10 mouse cellular contexts compared by ENCODE assay signal in genomic region chr7:111155995-111156394, GRCm38 (mm10).
DNase-seq lines count a peak whose midpoint lies in the region; ATAC-seq and TF ChIP-seq lines count a peak whose summit lies in the region.
"Had no signal": no experiment of that assay in that cellular context is flagged by ENCODE, and none has a peak within 500 bp of the region (broad histone marks: within the 10 kb centered on the region; RNA-seq: fewer than 3 reads in every experiment).

No protein-coding gene starts in this region.

- peak overlapping the region; percentile 54; the same call in 1 of the 2 replicates for H3K27ac ChIP-seq in lung, embryonic 14.5 days (ENCODE audit: low read depth)
- H3K27ac ChIP-seq in embryonic facial prominence, embryonic 13.5 days = peak overlapping the region; percentile 86
- peak overlapping the region; percentile 99 for H3K27ac ChIP-seq in heart, embryonic 16.5 days (ENCODE audit: low read length)
- H3K27ac ChIP-seq in olfactory bulb, adult 2 months (ENCODE audit: insufficient read depth, low read depth, low read length) = peak overlapping the region; percentile 76
- H3K27ac ChIP-seq in forebrain, embryonic 15.5 days (replicated peaks) = no peak overlapping the region

- H3K27me3 ChIP-seq in lung, embryonic 14.5 days (ENCODE audit: insufficient read depth, low read length) = no peaks in the 10 kb centered on the region
- no peaks in the 10 kb centered on the region for H3K27me3 ChIP-seq in embryonic facial prominence, embryonic 13.5 days
- no peaks in the 10 kb centered on the region for H3K27me3 ChIP-seq in heart, embryonic 16.5 days (ENCODE audit: control insufficient read depth, insufficient read depth, low read length)
- H3K27me3 ChIP-seq in forebrain, embryonic 15.5 days = no peaks in the 10 kb centered on the region

- H3K4me1 ChIP-seq in lung, embryonic 14.5 days (ENCODE audit: insufficient read depth) = peaks cover 5% of the 10 kb centered on the region; the same call in 1 of the 2 replicates
- H3K4me1 ChIP-seq in embryonic facial prominence, embryonic 13.5 days = peaks cover 31% of the 10 kb centered on the region
- peaks cover 28% of the 10 kb centered on the region for H3K4me1 ChIP-seq in heart, embryonic 16.5 days (ENCODE audit: control insufficient read depth, insufficient read depth, low read length)
- H3K4me1 ChIP-seq in olfactory bulb, adult 2 months (ENCODE audit: control insufficient read depth, insufficient read depth, low read length) = peaks cover 17% of the 10 kb centered on the region
- H3K4me1 ChIP-seq in forebrain, embryonic 15.5 days = peaks cover 15% of the 10 kb centered on the region

- H3K9ac ChIP-seq in lung, embryonic 14.5 days = no peak overlapping the region
- no peak overlapping the region for H3K9ac ChIP-seq in embryonic facial prominence, embryonic 13.5 days
- peak overlapping the region; percentile 67 for H3K9ac ChIP-seq in heart, embryonic 16.5 days (ENCODE audit: low read length)
- H3K9ac ChIP-seq in forebrain, embryonic 15.5 days (replicated peaks) = no peak overlapping the region

- no peak for TF ChIP-seq POLR2A in olfactory bulb, adult 2 months (IDR thresholded peaks at IDR 0.05; ENCODE audit: insufficient read depth, low read depth, low read length)

- H3K36me3 ChIP-seq in lung, embryonic 14.5 days (ENCODE audit: insufficient read depth) = no peaks in the 10 kb centered on the region
- H3K36me3 ChIP-seq in embryonic facial prominence, embryonic 13.5 days = no peaks in the 10 kb centered on the region
- no peaks in the 10 kb centered on the region for H3K36me3 ChIP-seq in heart, embryonic 16.5 days (ENCODE audit: control insufficient read depth, insufficient read depth)
- no peaks in the 10 kb centered on the region for H3K36me3 ChIP-seq in forebrain, embryonic 15.5 days

- DNase-seq in lung, embryonic 14.5 days = peak; percentile 20
- no peak for DNase-seq in lung, adult 18-20 months
- DNase-seq in urinary bladder, adult 18-20 months (ENCODE audit: low spot score in 2 of 2) = no peak
- DNase-seq in thymus, postnatal 25 days = no peak
- DNase-seq: cerebellum, adult 8-10 months; spleen, adult 18-20 months had no signal

- no peaks in the 10 kb centered on the region for H3K9me3 ChIP-seq in lung, embryonic 14.5 days (ENCODE audit: low read depth, low read length)
- no peaks in the 10 kb centered on the region for H3K9me3 ChIP-seq in embryonic facial prominence, embryonic 13.5 days
- no peaks in the 10 kb centered on the region for H3K9me3 ChIP-seq in heart, embryonic 16.5 days (replicated peaks; ENCODE audit: control insufficient read depth, low read length)
- H3K9me3 ChIP-seq in forebrain, embryonic 15.5 days = no peaks in the 10 kb centered on the region

- no peak for TF ChIP-seq CTCF in lung, embryonic 14.5 days (IDR thresholded peaks at IDR 0.05; ENCODE audit: low read depth)
- no peak for TF ChIP-seq CTCF in olfactory bulb, adult 2 months (IDR thresholded peaks at IDR 0.05; ENCODE audit: insufficient read depth, low read depth, low read length)

- H3K4me3 ChIP-seq in lung, embryonic 14.5 days (ENCODE audit: low read depth, low read length) = no peak overlapping the region
- H3K4me3 ChIP-seq in embryonic facial prominence, embryonic 13.5 days = no peak overlapping the region
- no peak overlapping the region for H3K4me3 ChIP-seq in heart, embryonic 16.5 days (ENCODE audit: low read length)
- no peak overlapping the region for H3K4me3 ChIP-seq in olfactory bulb, adult 2 months (ENCODE audit: insufficient read depth, low read depth, low read length)
- no peak overlapping the region for H3K4me3 ChIP-seq in forebrain, embryonic 15.5 days

- no peak for ATAC-seq in lung, embryonic 14.5 days (ENCODE audit: insufficient read depth)
- ATAC-seq in embryonic facial prominence, embryonic 13.5 days (ENCODE audit: insufficient number of reproducible peaks, insufficient read depth, low FRiP score, low TSS enrichment, low read depth) = no peak
- ATAC-seq in heart, embryonic 16.5 days (replicated peaks; ENCODE audit: extremely low read depth, insufficient read depth, low FRiP score) = no peak
- ATAC-seq in forebrain, embryonic 15.5 days (replicated peaks) = no peak

- WGBS in lung, embryonic 14.5 days = 46% methylated on average over 6 of the region's 6 CpGs
- WGBS in embryonic facial prominence, embryonic 13.5 days = 53% methylated on average over 6 of the region's 6 CpGs
- 27% methylated on average over 6 of the region's 6 CpGs for WGBS in heart, embryonic 16.5 days
- 63% methylated on average over 6 of the region's 6 CpGs for WGBS in olfactory bulb, adult 2 months
- WGBS in forebrain, embryonic 15.5 days = 57% methylated on average over 6 of the region's 6 CpGs

- no peak overlapping the region for H3K4me2 ChIP-seq in lung, embryonic 14.5 days
- H3K4me2 ChIP-seq in embryonic facial prominence, embryonic 13.5 days = no peak overlapping the region
- H3K4me2 ChIP-seq in heart, embryonic 16.5 days (ENCODE audit: low read depth, low read length) = peak overlapping the region; percentile 52
- H3K4me2 ChIP-seq in forebrain, embryonic 15.5 days (replicated peaks) = no peak overlapping the region
